In the genomic region with DNA sequence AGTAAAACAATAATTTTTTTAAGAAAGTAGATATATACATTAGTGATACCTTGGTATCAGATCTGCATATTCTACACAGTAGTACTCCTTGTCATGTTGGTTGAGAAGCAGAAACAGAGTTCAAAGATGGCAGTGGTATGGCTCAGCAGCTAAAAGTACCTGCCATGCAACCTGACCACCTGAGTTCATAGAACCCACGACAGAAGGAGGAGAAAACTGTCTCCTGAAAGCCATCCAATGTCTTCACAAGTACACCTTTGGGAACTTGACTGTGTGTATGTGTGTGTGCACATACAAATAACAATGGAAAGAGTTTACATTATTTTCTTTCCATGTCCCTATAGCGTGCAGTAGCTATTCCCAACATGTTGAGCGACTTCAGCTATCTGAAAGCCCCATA, we compare ENCODE assay signal across 21 mouse cellular contexts. TPM values are rescaled to one million over a fixed set of nuclear protein-coding genes. Genes with fewer than 3 reads are reported as not detected.
A peak's percentile ranks its signal among the peaks of the same experiment; 100 is the strongest.
DNase-seq lines count a peak whose midpoint lies in the region; ATAC-seq lines count a peak whose summit lies in the region.
"Had no signal": no experiment of that assay in that cellular context is flagged by ENCODE, and none has a peak within 500 bp of the region (broad histone marks: within the 10 kb centered on the region; RNA-seq: fewer than 3 reads in every experiment).

No protein-coding gene starts in this region.

- H3K27me3 ChIP-seq in heart, embryonic 13.5 days (replicated peaks), result no peaks in the 10 kb centered on the region
- no peaks in the 10 kb centered on the region for H3K27me3 ChIP-seq in midbrain, embryonic 11.5 days (ENCODE audit: control insufficient read depth, insufficient read depth, low read length)
- no peaks in the 10 kb centered on the region for H3K27me3 ChIP-seq in midbrain, embryonic 15.5 days (replicated peaks)
- no peaks in the 10 kb centered on the region for H3K27me3 ChIP-seq in liver, embryonic 12.5 days (replicated peaks)
- H3K27me3 ChIP-seq: limb, embryonic 12.5 days; midbrain, embryonic 13.5 days had no signal

- no peak overlapping the region for H3K4me3 ChIP-seq in heart, embryonic 13.5 days
- no peak overlapping the region for H3K4me3 ChIP-seq in midbrain, embryonic 11.5 days (ENCODE audit: low read depth, low read length)
- H3K4me3 ChIP-seq in midbrain, embryonic 15.5 days, result no peak overlapping the region
- no peak overlapping the region for H3K4me3 ChIP-seq in liver, embryonic 12.5 days
- H3K4me3 ChIP-seq: embryonic facial prominence, embryonic 10.5 days; midbrain, embryonic 13.5 days had no signal

- no peak overlapping the region for H3K27ac ChIP-seq in heart, embryonic 13.5 days (replicated peaks)
- no peak overlapping the region for H3K27ac ChIP-seq in midbrain, embryonic 11.5 days (ENCODE audit: low read depth, low read length)
- no peak overlapping the region for H3K27ac ChIP-seq in midbrain, embryonic 15.5 days
- no peak overlapping the region for H3K27ac ChIP-seq in liver, embryonic 12.5 days
- H3K27ac ChIP-seq: embryonic facial prominence, embryonic 10.5 days; hindbrain, postnatal 0 days; limb, embryonic 12.5 days; midbrain, embryonic 13.5 days had no signal

- no peaks in the 10 kb centered on the region for H3K9me3 ChIP-seq in heart, embryonic 13.5 days
- H3K9me3 ChIP-seq in midbrain, embryonic 11.5 days (ENCODE audit: control insufficient read depth, low read length), result no peaks in the 10 kb centered on the region
- no peaks in the 10 kb centered on the region for H3K9me3 ChIP-seq in midbrain, embryonic 15.5 days
- H3K9me3 ChIP-seq in liver, embryonic 12.5 days (replicated peaks), result no peaks in the 10 kb centered on the region
- H3K9me3 ChIP-seq: embryonic facial prominence, embryonic 10.5 days; limb, embryonic 12.5 days; midbrain, embryonic 13.5 days had no signal

- ATAC-seq in heart, embryonic 13.5 days (ENCODE audit: extremely low read depth, insufficient number of reproducible peaks, low FRiP score, low TSS enrichment), result no peak
- ATAC-seq in midbrain, embryonic 11.5 days (ENCODE audit: low FRiP score), result no peak
- no peak for ATAC-seq in midbrain, embryonic 15.5 days (replicated peaks)
- ATAC-seq in liver, embryonic 12.5 days, result no peak
- ATAC-seq: forebrain, postnatal 0 days; hindbrain, postnatal 0 days; midbrain, embryonic 13.5 days had no signal

- peaks cover 33% of the 10 kb centered on the region for H3K36me3 ChIP-seq in heart, embryonic 13.5 days
- no peaks in the 10 kb centered on the region for H3K36me3 ChIP-seq in midbrain, embryonic 11.5 days (ENCODE audit: control insufficient read depth, insufficient read depth, low read length)
- H3K36me3 ChIP-seq in midbrain, embryonic 15.5 days (replicated peaks), result no peaks in the 10 kb centered on the region
- H3K36me3 ChIP-seq in liver, embryonic 12.5 days, result peaks cover 36% of the 10 kb centered on the region
- H3K36me3 ChIP-seq: midbrain, embryonic 13.5 days had no signal

- 76% methylated on average over 3 of the region's 3 CpGs for WGBS in heart, embryonic 13.5 days
- WGBS in midbrain, embryonic 11.5 days, result 77% methylated on average over 3 of the region's 3 CpGs
- 89% methylated on average over 3 of the region's 3 CpGs for WGBS in midbrain, embryonic 15.5 days
- 78% methylated on average over 3 of the region's 3 CpGs for WGBS in liver, embryonic 12.5 days (ENCODE audit: insufficient replicate concordance)

- DNase-seq in heart, adult 8-10 months (ENCODE audit: low spot score), result no peak
- DNase-seq in midbrain, embryonic 11.5 days (ENCODE audit: low spot score, missing footprints), result peak; percentile 62
- no peak for DNase-seq in embryo, embryonic 11 days
- DNase-seq in right cerebral cortex, postnatal 14 days, result no peak
- DNase-seq: cerebellum, postnatal 25 days; forebrain, postnatal 0 days; gastrocnemius, postnatal 14 days; heart, postnatal 36 days; thymus, postnatal 25 days had no signal

- peaks cover 22% of the 10 kb centered on the region for H3K4me1 ChIP-seq in heart, embryonic 13.5 days
- H3K4me1 ChIP-seq in midbrain, embryonic 11.5 days (ENCODE audit: control insufficient read depth, insufficient read depth, low read length), result peaks cover 2% of the 10 kb centered on the region; the same call in 1 of the 2 replicates
- H3K4me1 ChIP-seq in midbrain, embryonic 15.5 days, result peaks cover 4% of the 10 kb centered on the region
- H3K4me1 ChIP-seq in liver, embryonic 12.5 days, result peaks cover 40% of the 10 kb centered on the region
- H3K4me1 ChIP-seq: limb, embryonic 12.5 days had no signal

- no peak overlapping the region for H3K9ac ChIP-seq in heart, embryonic 13.5 days
- no peak overlapping the region for H3K9ac ChIP-seq in midbrain, embryonic 11.5 days (ENCODE audit: low read length)
- H3K9ac ChIP-seq in midbrain, embryonic 15.5 days, result no peak overlapping the region
- H3K9ac ChIP-seq in liver, embryonic 12.5 days, result no peak overlapping the region
- H3K9ac ChIP-seq: forebrain, postnatal 0 days; limb, embryonic 12.5 days; midbrain, embryonic 13.5 days had no signal

- H3K4me2 ChIP-seq in heart, embryonic 13.5 days, result peak overlapping the region; percentile 79; the same call in 1 of the 2 replicates
- no peak overlapping the region for H3K4me2 ChIP-seq in midbrain, embryonic 11.5 days
- no peak overlapping the region for H3K4me2 ChIP-seq in midbrain, embryonic 15.5 days
- H3K4me2 ChIP-seq in liver, embryonic 12.5 days, result peak overlapping the region; percentile 90
- H3K4me2 ChIP-seq: midbrain, embryonic 13.5 days had no signal

RNA-seq across cellular contexts. Expression of a gene that starts 2.2 kb away (rescaled TPM):
- polyA plus RNA-seq in heart, embryonic 13.5 days (2015; fragmentation: Nextera tagmentation; extraction: Ambion mirVana), result 268 and 284 TPM in 2 replicates
- 100 to 1,000 TPM; 199 to 255 (median 220) TPM for total RNA-seq in heart, adult 8-10 months (2022)
- 124 and 131 TPM in 2 replicates for polyA plus RNA-seq in midbrain, embryonic 11.5 days (2014; fragmentation: Nextera tagmentation; extraction: Ambion mirVana)
- polyA plus RNA-seq in midbrain, embryonic 15.5 days (2015; fragmentation: Nextera tagmentation; extraction: Ambion mirVana), result 85.7 and 94.6 TPM in 2 replicates
- 273 and 281 TPM in 2 replicates for polyA plus RNA-seq in liver, embryonic 12.5 days (2016; fragmentation: Nextera tagmentation; extraction: Ambion mirVana)

RNA-seq across cellular contexts. Expression of a gene that starts 10.8 kb away (rescaled TPM):
- polyA plus RNA-seq in heart, embryonic 13.5 days (2015; fragmentation: Nextera tagmentation; extraction: Ambion mirVana), result 0.14 TPM in 1 of 2 replicates, not detected in the other
- under 1 TPM in 1 of 4 experiments, not detected in 3; 0.22 TPM for total RNA-seq in heart, adult 8-10 months (2022)
- polyA plus RNA-seq in midbrain, embryonic 11.5 days (2014; fragmentation: Nextera tagmentation; extraction: Ambion mirVana), result not detected in 2 replicates
- not detected in 2 replicates for polyA plus RNA-seq in midbrain, embryonic 15.5 days (2015; fragmentation: Nextera tagmentation; extraction: Ambion mirVana)
- 0.07 TPM in 1 of 2 replicates, not detected in the other for polyA plus RNA-seq in liver, embryonic 12.5 days (2016; fragmentation: Nextera tagmentation; extraction: Ambion mirVana)
- total RNA-seq: forebrain, postnatal 0 days; gastrocnemius, postnatal 14 days; hindbrain, postnatal 0 days; layer of hippocampus, adult 8-10 months; left cerebral cortex, adult 8-10 months had no signal
- polyA plus RNA-seq: embryonic facial prominence, embryonic 10.5 days; forebrain, postnatal 0 days; hindbrain, postnatal 0 days; kidney, embryonic 16.5 days; limb, embryonic 12.5 days; midbrain, embryonic 13.5 days had no signal

RNA-seq across cellular contexts. Expression of a gene that starts 31.5 kb away (rescaled TPM):
- polyA plus RNA-seq in heart, embryonic 13.5 days (2015; fragmentation: Nextera tagmentation; extraction: Ambion mirVana), result 4.7 and 4.9 TPM in 2 replicates
- 10 to 100 TPM; 10.8 to 11.7 (median 11.6) TPM for total RNA-seq in heart, adult 8-10 months (2022)
- polyA plus RNA-seq in midbrain, embryonic 11.5 days (2014; fragmentation: Nextera tagmentation; extraction: Ambion mirVana), result 11.1 and 11.9 TPM in 2 replicates
- 8.2 and 8.3 TPM in 2 replicates for polyA plus RNA-seq in midbrain, embryonic 15.5 days (2015; fragmentation: Nextera tagmentation; extraction: Ambion mirVana)
- polyA plus RNA-seq in liver, embryonic 12.5 days (2016; fragmentation: Nextera tagmentation; extraction: Ambion mirVana), result 5.8 and 6.2 TPM in 2 replicates

RNA-seq across cellular contexts. Expression of a gene that starts 36.3 kb away (rescaled TPM):
- polyA plus RNA-seq in heart, embryonic 13.5 days (2015; fragmentation: Nextera tagmentation; extraction: Ambion mirVana), result not detected in 2 replicates
- total RNA-seq in heart, adult 8-10 months (2022), result not detected
- not detected in 2 replicates for polyA plus RNA-seq in midbrain, embryonic 11.5 days (2014; fragmentation: Nextera tagmentation; extraction: Ambion mirVana)
- not detected in 2 replicates for polyA plus RNA-seq in midbrain, embryonic 15.5 days (2015; fragmentation: Nextera tagmentation; extraction: Ambion mirVana)
- polyA plus RNA-seq in liver, embryonic 12.5 days (2016; fragmentation: Nextera tagmentation; extraction: Ambion mirVana), result 0.05 TPM in 1 of 2 replicates, not detected in the other
- total RNA-seq: adrenal gland, postnatal 36 days; forebrain, postnatal 0 days; gastrocnemius, postnatal 14 days; heart, postnatal 36 days; hindbrain, postnatal 0 days had no signal
- polyA plus RNA-seq: C2C12; forebrain, postnatal 0 days; kidney, embryonic 16.5 days; limb, embryonic 12.5 days; midbrain, embryonic 13.5 days had no signal

RNA-seq across cellular contexts. Expression of a gene that starts 36.4 kb away (rescaled TPM):
- not detected in 2 replicates for polyA plus RNA-seq in heart, embryonic 13.5 days (2015; fragmentation: Nextera tagmentation; extraction: Ambion mirVana)
- not detected for total RNA-seq in heart, adult 8-10 months (2022)
- polyA plus RNA-seq in midbrain, embryonic 11.5 days (2014; fragmentation: Nextera tagmentation; extraction: Ambion mirVana), result not detected in 2 replicates
- not detected in 2 replicates for polyA plus RNA-seq in midbrain, embryonic 15.5 days (2015; fragmentation: Nextera tagmentation; extraction: Ambion mirVana)
- not detected in 2 replicates for polyA plus RNA-seq in liver, embryonic 12.5 days (2016; fragmentation: Nextera tagmentation; extraction: Ambion mirVana)
- total RNA-seq: adrenal gland, postnatal 36 days; forebrain, postnatal 0 days; gastrocnemius, postnatal 14 days; heart, postnatal 36 days; hindbrain, postnatal 0 days; layer of hippocampus, adult 8-10 months; left cerebral cortex, adult 8-10 months had no signal
- polyA plus RNA-seq: C2C12; embryonic facial prominence, embryonic 10.5 days; forebrain, postnatal 0 days; hindbrain, postnatal 0 days; kidney, embryonic 16.5 days; limb, embryonic 12.5 days; midbrain, embryonic 13.5 days had no signal

Comparison
In these comparisons a context has a peak if more than half of its experiments do, and no peak if none do; other contexts are left out.
1. H3K4me2 ChIP-seq: peak in heart, embryonic 13.5 days (single experiment) and liver, embryonic 12.5 days (single experiment); none in midbrain, embryonic 11.5 days (single experiment) and midbrain, embryonic 15.5 days (single experiment).